Mouse (Mus musculus) midbrain, embryonic 14.5 days (tissue): ENCODE measurements around the gene Igdcc4. TPM values are rescaled to one million over a fixed set of nuclear protein-coding genes. Genes with fewer than 3 reads are reported as not detected.
A peak's percentile ranks its signal among the peaks of the same experiment; 100 is the strongest.

Experiments used
- ATAC-seq: fragments of 200-750 bp; cut with Nextera tagmentation; 2 replicates; pipeline ENCODE4 v1.8.0; 2017; ENCODE audit warnings: moderate number of reproducible peaks, moderate library complexity; ENCODE audit not compliant: low FRiP score, low TSS enrichment
- DNase-seq: peaks from one replicate; pipeline ENCODE4 v3.0.0-alpha.2; 2015
- H3K27ac ChIP-seq: fragments of 300-500 bp; sonication (generic); replicated peaks from 2 replicates; pipeline ENCODE4 v1.5.1; 2014; ENCODE audit warnings: mild to moderate bottlenecking, low read depth, low read length, moderate library complexity
- H3K27me3 ChIP-seq: fragments of 300-500 bp; sonication (generic); 2 replicates; pipeline ENCODE4 v1.6.1; 2014; ENCODE audit warnings: low read length, control low read depth, mixed read lengths; ENCODE audit not compliant: control insufficient read depth, insufficient read depth
- H3K36me3 ChIP-seq: fragments of 300-500 bp; sonication (generic); 2 replicates; pipeline ENCODE4 v1.6.1; 2014; ENCODE audit warnings: low read length, control low read depth; ENCODE audit not compliant: control insufficient read depth, insufficient read depth
- H3K4me1 ChIP-seq: fragments of 300-500 bp; sonication (generic); 2 replicates; pipeline ENCODE4 v1.6.1; 2014; ENCODE audit warnings: mild to moderate bottlenecking, antibody characterized with exemption, low read length, control low read depth; ENCODE audit not compliant: control insufficient read depth, insufficient read depth
- H3K4me2 ChIP-seq: fragments of 300-500 bp; sonication (generic); 2 replicates; pipeline ENCODE4 v1.6.1; 2014; ENCODE audit warnings: mild to moderate bottlenecking, low read length, moderate library complexity
- H3K4me3 ChIP-seq: fragments of 300-500 bp; sonication (generic); replicated peaks from 2 replicates; pipeline ENCODE4 v1.5.1; 2014; ENCODE audit warnings: low read depth, low read length
- H3K9ac ChIP-seq: fragments of 300-500 bp; sonication (generic); replicated peaks from 2 replicates; pipeline ENCODE4 v1.6.1; 2014; ENCODE audit warnings: mild to moderate bottlenecking, low read length, moderate library complexity
- H3K9me3 ChIP-seq: fragments of 300-500 bp; sonication (generic); 2 replicates; pipeline ENCODE4 v1.6.1; 2016; ENCODE audit warnings: low read length, control low read depth, mixed read lengths; ENCODE audit not compliant: control insufficient read depth
- WGBS: fragments of 180-500 bp; shearing (Covaris S2); extraction: QIAGEN DNeasy Blood & Tissue Kit; methylation state at CpG from one replicate; pipeline ENCODE4 v1.1.7; 2014; 5-methylcytosine and 5-hydroxymethylcytosine counted together
- polyA plus RNA-seq: library from polyadenylated mRNA; unstranded; fragments of >200 nt; fragmentation: Nextera tagmentation; extraction: Ambion mirVana; gene quantifications from 2 replicates; pipeline ENCODE4 v1.2.1, GENCODE M21; 2014

Igdcc4 gene
- polyA plus RNA-seq, 1 experiment from 2014 or later: 17.3 TPM

GRCm38 (mm10) chr9:65168534-65168933 is 67.2 kb downstream of the Igdcc4 start:
- Histone ChIP-seq H3K9me3 (no peaks in the 10 kb centered on the region), H3K9ac (no peak overlapping the region), H3K27me3 (no peaks in the 10 kb centered on the region), H3K36me3 (0 out of 2 replicates have a peak, but pooled peaks cover 8% of the 10 kb centered on the region), H3K4me2 (no peak overlapping the region), H3K4me1 (peaks cover 9% of the 10 kb centered on the region; the same call in 1 of the 2 replicates), H3K4me3 (no peak overlapping the region), H3K27ac (no peak overlapping the region; the same call in 1 of the 2 replicates)
- 46% methylated on average over 6 of the region's 6 CpGs for WGBS
- DNase-seq (no peak), ATAC-seq (no peak)

- WGBS: 38% methylated on average over 4 of the region's 4 CpGs
- Histone ChIP-seq H3K4me3 (no peak overlapping the region), H3K27me3 (no peaks in the 10 kb centered on the region), H3K9ac (no peak overlapping the region), H3K36me3 (0 out of 2 replicates have a peak, but pooled peaks cover 8% of the 10 kb centered on the region), H3K4me2 (no peak overlapping the region), H3K4me1 (0 out of 2 replicates have a peak, but pooled peaks cover 8% of the 10 kb centered on the region), H3K27ac (peak overlapping the region; percentile 45; the same call in 1 of the 2 replicates), H3K9me3 (no peaks in the 10 kb centered on the region)
- no peak for DNase-seq
- no peak for ATAC-seq
These were observed 67.7 kb downstream of the Igdcc4 start for GRCm38 (mm10) chr9:65168952-65169351.

DNA sequence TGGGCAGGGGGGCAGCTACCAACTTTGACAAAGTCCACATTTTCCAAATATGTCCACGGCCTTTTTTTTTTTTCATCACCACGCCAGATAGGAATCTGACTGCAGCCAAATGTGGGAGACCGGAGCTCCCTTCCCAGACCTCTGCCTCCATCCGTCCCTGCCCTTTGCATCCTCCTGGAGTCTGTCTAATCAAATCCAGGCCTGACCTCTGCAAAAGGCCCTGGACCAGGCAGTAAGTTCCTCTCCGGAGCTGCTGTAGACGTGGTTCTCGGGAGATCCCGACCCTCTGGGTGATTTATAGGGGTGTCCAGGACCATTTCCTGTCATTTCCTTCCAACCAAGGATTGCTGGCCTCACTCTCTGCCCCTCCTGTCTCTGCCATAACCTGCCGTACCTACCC is 71.4 kb downstream of the Igdcc4 start:
- H3K9me3 ChIP-seq: no peaks in the 10 kb centered on the region
- H3K4me1 ChIP-seq: peaks cover 33% of the 10 kb centered on the region
- ATAC-seq (no peak), DNase-seq (no peak)
- no peak overlapping the region for H3K4me3 ChIP-seq
- WGBS: 88% methylated on average over 9 of the region's 9 CpGs
- no peak overlapping the region for H3K9ac ChIP-seq
- H3K27me3 ChIP-seq: no peaks in the 10 kb centered on the region
- H3K36me3 ChIP-seq: 0 out of 2 replicates have a peak, but pooled peaks cover under 1% of the 10 kb centered on the region
- H3K4me2 ChIP-seq: no peak overlapping the region
- H3K27ac ChIP-seq: no peak overlapping the region

GRCm38 (mm10) chr9:65175234-65175938 is 74.1 kb downstream of the Igdcc4 start:
- DNase-seq (peak; percentile 54), ATAC-seq (peak; percentile 16; the same call in 1 of the 2 replicates)
- H3K4me2 ChIP-seq: peak overlapping the region; percentile 11
- H3K36me3 ChIP-seq: 0 out of 2 replicates have a peak, but pooled peaks cover 5% of the 10 kb centered on the region
- WGBS: 7% methylated on average over 5 of the region's 5 CpGs
- peaks cover 52% of the 10 kb centered on the region for H3K4me1 ChIP-seq
- no peak overlapping the region for H3K4me3 ChIP-seq
- no peaks in the 10 kb centered on the region for H3K27me3 ChIP-seq
- no peaks in the 10 kb centered on the region for H3K9me3 ChIP-seq
- peak overlapping the region; percentile 84 for H3K27ac ChIP-seq
- H3K9ac ChIP-seq: 0 out of 2 replicates have a peak overlapping the region, but pooled peaks have one; percentile 17

DNA sequence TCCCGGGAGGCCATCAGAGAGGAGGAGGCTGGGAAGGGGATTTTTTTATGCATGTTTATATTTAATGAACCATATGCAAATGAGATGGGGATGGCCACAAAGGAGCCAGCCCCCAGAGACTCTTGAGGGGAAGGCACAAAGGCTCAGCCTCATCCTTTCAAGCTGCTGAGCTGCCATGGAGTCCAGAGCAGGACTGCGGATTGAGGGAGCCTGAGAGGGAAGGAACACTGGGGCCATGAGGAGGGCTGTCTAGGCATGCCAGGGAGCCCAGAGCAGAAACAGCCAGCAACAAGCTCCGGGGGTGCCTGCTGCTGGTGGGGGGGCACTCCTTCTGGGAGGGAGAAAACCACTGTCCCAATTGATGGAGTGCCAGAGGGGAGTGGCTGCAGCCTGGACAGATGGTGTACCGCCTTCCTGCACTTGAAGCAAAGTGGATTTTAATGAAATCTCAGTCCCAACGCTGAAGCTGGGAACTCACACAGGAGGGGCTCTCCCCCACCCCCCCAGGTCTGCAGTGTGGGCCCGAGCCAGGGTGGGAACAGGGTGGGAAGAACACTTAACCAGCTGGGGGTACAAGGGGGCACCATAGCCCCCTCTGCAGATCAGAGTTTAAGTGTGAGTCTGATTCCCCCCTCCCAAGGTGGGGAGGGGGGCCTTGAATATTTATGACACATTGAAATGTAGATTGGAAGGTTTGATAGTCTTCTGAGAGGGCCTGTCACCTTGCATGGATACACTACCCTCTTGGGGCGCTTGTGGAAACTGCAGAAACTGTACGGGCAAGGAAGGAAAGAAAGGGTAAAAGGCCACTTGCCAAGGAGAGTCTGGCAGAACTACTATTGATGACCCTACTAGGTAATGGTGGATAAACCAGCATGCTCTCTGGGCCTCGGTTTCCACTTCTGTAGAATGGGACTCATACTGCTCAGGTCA is 74.9 kb downstream of the Igdcc4 start:
- peak; percentile 84 for DNase-seq
- H3K9me3 ChIP-seq: no peaks in the 10 kb centered on the region
- peaks cover 5% of the 10 kb centered on the region; the same call in 1 of the 2 replicates for H3K36me3 ChIP-seq
- H3K4me1 ChIP-seq: peaks cover 58% of the 10 kb centered on the region
- peak; percentile 78 for ATAC-seq
- H3K4me2 ChIP-seq: peak overlapping the region; percentile 11
- H3K4me3 ChIP-seq: no peak overlapping the region
- H3K27me3 ChIP-seq: no peaks in the 10 kb centered on the region
- WGBS: 8% methylated on average over 9 of the region's 9 CpGs
- H3K9ac ChIP-seq: no peak overlapping the region
- peak overlapping the region; percentile 84 for H3K27ac ChIP-seq

DNA sequence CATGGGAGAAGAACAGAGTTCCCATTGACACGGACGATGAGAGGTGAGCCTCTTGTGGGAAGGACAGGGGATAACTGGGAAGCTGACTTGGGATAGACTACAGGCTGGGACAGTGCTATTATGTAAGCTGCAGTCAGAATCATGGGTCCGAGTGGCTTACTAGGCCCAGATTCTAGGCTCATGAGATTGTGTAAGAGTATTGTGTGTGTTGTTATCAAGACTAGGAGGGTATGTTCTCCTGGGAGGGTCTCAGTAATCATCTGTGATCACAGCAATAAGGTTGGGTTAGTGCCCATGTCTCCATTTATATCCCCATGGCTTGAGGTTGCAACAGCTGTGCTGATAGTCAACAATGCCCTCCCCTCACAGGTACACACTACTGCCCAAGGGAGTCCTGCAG is 76.2 kb downstream of the Igdcc4 start:
- Histone ChIP-seq H3K9me3 (no peaks in the 10 kb centered on the region), H3K27ac (peak overlapping the region; percentile 84), H3K27me3 (no peaks in the 10 kb centered on the region), H3K36me3 (peaks cover 16% of the 10 kb centered on the region), H3K4me1 (peaks cover 58% of the 10 kb centered on the region), H3K4me2 (no peak overlapping the region), H3K4me3 (no peak overlapping the region), H3K9ac (0 out of 2 replicates have a peak overlapping the region, but pooled peaks have one; percentile 36)
- no peak for DNase-seq
- ATAC-seq: no peak
- WGBS: 25% methylated on average over 3 of the region's 3 CpGs

- Histone ChIP-seq H3K9me3 (no peaks in the 10 kb centered on the region), H3K27ac (peak overlapping the region; percentile 84), H3K9ac (0 out of 2 replicates have a peak overlapping the region, but pooled peaks have one; percentile 36), H3K36me3 (peaks cover 20% of the 10 kb centered on the region), H3K4me3 (no peak overlapping the region), H3K4me2 (peak overlapping the region; percentile 39), H3K27me3 (no peaks in the 10 kb centered on the region), H3K4me1 (peaks cover 58% of the 10 kb centered on the region)
- whole genome bisulfite sequencing: 23% methylated on average over 10 of the region's 10 CpGs
- ATAC-seq (no peak), DNase-seq (peak; percentile 35)
These were observed 76.6 kb downstream of the Igdcc4 start for GRCm38 (mm10) chr9:65177912-65178311.

DNA sequence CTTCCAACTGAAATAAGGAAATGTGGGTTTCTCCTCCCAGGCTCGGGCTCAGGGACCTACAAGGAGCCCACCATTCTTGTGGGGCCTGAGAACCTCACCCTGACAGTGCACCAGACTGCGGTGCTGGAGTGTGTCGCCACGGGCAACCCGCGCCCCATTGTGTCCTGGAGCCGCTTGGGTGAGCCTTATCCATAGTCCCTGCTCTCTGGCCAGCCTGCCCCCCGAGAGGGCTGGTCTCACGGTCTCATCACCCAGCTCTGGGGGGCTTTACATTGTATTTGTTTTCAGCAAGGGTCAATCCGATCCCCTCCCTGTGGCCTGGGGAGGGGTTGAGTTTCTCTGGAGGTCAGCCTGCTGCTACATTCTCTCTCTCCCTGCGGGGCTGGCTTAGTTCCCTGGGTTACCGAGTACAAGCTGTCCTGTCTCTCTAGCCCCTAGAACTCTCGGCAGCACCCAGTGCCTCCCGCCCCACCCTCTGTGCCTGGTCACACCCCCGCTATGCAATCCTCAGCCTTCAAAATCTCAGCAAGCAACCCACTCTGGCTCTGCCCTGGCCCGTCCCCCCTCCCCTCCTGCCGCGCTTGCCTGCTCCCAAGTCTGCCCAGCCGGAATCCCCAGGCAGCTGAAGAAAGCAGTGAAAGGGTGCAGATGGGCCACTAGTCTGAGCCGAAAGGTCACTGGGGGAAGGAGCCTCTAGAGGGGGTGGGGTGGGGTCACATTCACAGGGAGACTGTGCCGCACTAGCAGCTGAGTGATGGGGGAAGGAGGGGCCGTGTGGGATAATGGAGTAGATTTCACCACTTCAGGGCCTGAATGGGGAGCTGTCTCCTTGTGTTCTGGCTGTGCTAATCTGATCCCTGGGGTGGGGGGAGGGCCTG is 77.3 kb downstream of the Igdcc4 start:
- peak overlapping the region; percentile 84 for H3K27ac ChIP-seq
- H3K9me3 ChIP-seq: no peaks in the 10 kb centered on the region
- H3K9ac ChIP-seq: peak overlapping the region; percentile 36
- H3K4me1 ChIP-seq: peaks cover 58% of the 10 kb centered on the region
- DNase-seq (peak; percentile 80), ATAC-seq (peak; percentile 74)
- peaks cover 26% of the 10 kb centered on the region for H3K36me3 ChIP-seq
- H3K4me3 ChIP-seq: no peak overlapping the region
- WGBS: under 1% methylated on average over 22 of the region's 22 CpGs
- peak overlapping the region; percentile 39 for H3K4me2 ChIP-seq
- no peaks in the 10 kb centered on the region for H3K27me3 ChIP-seq
